Mouse (Mus musculus) monocyte, adult 2 months (primary cell): ENCODE results near the gene Ccdc134.
"Not testable (repeated sequence)": the region's sequence is repeated elsewhere in the genome, so short reads cannot be mapped to it uniquely, and the experiment has no call there.

Source experiments
- DNase-seq, 2 experiments: peaks; one replicate each; pipeline ENCODE4 v3.0.0; 2022; ENCODE audit warnings: low spot score in 2 of 2, low read depth in 1 of 2

The Ccdc134 gene

DNA sequence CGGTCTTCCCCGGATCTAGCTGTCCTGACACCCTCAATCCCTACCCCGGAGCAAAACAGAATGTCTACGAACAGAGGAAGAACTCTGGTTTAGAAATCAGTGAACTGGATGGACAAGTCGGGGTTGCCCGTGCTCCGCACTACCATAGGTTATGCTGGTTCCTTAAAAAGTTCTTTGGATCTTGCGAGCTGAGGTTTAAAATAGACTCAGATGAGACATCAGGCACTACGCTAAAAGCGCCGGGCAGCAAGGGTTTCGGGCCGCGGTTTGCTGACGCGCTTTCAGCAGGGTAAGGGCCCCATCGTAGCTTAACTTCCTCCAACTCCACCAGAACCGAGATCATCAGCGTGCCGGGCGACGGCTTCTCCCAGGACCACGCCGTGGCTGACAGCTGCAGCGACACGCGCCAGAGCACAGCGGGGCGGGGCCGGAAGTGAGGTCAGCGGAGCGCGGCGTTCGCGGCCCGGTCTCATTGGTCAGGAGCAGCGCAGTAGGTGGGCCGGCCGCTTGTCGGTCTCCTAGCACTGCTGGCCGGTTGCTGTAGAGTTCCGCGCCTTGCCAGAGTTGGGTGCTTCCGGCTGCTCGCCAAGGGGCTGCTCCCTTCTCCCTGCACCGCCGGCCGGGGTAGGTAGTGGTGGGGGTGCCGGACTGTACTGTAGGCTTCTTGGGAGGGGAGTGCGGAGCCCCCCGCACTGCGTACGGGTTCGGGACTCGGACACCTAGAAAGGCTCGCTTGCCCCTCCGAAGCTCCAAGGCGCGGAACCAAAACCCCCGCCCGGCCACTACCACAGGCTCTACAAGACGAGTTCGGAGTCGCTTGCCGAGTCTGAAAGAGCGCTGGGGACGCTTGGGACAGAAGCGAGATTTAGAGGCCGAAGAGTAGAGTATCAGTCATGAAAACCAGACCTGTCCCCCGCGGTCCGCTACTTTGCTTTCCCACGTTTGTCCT lies at the start of gene Ccdc134:
TSS of gene Ccdc134 (plus strand) at position 497 of the 949 bp plus-strand sequence.
- DNase-seq: peak; percentile 97 to 98

DNA sequence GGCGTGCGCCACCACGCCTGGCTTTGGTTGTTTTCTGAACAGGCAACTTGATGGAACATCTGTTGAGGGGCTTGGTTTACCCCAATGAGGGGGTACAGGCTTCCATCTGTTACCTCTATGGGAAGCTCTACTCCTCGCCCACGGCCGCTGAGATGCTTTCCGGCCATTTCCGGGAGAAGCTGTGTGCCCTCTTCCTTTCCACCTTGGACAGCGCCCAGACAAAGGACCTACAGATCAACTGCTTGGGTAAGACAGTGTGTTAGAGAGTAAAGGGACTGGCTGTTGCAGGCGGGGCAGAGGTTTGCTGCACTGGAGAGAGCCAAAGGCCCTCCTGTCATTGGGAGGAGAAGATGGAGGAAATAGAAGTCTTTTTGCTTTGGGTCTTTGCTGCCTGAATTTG lies 47.8 kb upstream of the Ccdc134 start:
- no peak for DNase-seq

DNA sequence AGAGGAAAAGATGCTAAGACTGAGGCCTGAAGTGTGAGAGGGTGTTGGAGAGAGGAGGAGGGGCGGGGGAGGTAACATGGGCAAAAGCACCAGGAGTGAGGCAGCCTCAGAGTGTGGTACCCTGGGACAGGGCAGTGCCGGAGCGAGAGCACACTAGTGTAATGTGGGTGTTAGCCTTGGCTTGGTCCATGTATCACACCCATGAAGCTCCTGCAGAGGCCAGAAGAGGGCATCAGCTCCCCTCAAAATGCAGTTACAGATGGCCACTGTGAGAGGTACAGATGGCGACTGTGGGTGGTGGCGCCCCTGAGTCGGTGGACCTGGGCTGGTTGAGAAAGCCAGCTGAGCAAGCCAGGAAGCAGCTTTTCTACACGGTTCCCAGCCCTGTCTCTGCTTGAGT lies 46.6 kb upstream of the Ccdc134 start:
- no peak for DNase-seq

DNA sequence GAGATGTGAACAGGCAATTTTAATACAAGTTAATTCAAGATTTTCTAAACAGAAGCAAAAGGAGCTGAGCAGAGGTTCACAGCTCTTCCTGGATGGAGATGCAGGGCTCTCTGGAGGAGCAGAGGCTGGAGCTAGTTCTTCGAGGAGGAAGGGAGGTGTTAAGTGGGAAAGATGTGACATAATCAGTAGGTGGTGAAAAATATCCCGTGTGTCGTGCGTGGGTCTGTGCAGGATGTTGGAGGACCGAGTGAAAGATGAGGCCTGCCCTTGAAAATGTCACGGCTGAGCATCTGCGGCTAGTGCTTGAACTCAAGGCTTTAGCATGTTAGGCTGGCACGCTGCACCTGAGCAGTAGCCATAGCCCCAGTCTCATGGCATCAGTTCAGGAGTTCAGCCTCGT lies 42.1 kb upstream of the Ccdc134 start:
- no peak for DNase-seq

DNA sequence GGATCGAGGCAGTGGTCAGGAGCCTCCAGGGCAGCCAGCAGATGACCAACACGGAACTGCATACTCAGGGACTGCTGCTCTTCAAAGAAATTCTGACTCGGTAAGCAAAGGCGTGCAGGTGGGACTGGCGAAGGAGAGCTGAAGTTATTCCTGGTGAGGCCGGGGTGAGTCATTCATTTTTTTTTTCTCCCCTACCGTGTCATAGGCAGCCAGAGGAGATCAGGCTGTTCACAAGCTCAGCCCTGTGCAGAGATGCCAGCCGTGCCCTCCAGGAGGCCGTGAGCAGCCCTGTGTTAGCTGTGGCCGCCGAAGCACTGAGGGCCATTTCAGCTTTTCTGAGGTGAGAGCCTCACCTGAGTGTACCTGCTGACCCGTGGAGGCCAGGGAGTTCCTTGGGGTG lies 41.6 kb upstream of the Ccdc134 start:
- DNase-seq: no peak

DNA sequence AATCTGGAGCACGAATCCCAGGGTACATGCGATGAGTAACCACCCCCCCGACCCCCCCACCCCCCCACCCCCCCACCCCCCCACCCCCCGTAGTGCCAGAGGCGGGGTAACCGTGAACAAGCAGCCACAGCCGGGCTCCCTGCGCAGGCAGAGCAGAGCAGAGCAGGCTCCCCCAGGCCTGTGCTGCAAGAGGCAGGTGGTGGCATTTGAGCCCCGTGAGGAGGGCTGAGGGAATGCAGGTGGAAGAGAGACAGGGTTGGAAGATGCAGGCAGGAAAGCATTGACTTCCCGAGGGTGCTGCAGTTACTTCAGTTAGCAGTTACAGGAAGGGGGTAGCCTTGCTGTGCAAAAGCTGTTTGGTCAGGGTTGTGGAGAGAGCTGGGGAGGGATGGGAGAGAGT lies 40.5 kb upstream of the Ccdc134 start:
- no peak for DNase-seq

DNA sequence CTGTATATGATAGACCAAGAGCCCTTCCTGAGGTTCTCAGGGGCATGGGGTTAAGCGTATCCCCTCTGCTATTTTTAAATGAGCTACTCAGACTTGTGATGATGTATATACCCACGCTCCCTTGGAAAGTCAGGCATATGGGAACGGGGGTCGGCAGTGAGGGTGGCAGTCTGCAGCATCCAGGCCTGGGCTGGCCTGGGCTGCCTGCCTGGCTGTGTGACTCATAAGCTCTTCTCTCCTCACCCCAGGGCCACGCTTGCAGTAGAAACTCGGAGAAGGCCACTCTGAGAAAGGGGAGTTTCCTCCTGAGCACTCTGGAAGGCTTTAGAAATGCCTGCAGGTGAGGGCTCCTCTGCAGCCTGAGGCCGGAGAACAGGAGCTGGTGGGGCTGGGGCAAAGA lies 36.7 kb upstream of the Ccdc134 start:
- DNase-seq: no peak

DNA sequence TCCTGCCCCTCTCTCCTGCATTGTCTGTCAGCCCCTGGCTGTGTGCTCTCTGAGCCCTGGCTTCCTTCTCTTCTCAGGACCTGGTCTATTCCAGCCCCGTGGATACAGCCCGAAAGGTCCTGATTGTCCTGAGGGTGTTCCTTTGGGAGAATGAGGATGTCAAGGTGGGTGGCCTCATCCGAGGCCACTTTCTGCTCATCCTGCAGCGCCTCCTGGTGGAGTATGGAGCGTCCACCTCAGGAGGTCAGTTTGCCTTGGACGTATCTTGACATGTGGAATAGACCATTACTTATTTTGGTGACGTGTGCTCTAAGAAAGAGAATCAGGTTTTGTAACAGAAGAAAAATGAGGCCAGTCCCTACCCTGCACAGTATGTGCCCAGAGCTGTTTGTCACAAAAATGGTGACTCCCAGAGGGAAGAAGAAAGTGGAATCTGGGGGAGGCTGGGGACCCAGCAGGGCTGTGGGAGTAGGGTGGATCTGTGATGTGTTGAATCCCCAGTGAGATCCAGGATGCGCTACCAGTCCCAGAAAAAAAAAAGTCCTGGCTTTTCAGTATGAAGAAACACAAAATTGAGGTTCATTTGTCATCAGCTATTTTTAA lies 20.7 kb upstream of the Ccdc134 start:
- DNase-seq: no peak

DNA sequence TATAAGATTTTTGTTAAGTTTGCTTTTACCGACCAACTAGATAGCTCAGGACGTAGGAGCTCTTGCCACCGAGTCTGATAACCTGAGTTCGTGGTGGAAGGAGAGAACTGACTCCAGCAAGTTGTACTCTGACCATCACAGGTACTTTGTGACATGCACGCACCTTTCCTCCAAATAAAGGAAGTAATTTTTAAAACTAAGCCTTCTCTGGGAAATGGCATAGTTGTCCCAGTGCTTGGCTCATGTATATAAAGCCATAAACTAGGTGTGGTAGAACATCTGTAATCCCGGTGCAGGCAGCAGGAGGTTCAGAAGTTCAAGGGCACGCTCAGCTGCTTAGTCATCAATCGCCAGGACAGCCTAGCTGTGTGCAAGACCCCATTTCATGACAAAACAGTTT lies 7.2 kb upstream of the Ccdc134 start:
- no peak for DNase-seq

DNA sequence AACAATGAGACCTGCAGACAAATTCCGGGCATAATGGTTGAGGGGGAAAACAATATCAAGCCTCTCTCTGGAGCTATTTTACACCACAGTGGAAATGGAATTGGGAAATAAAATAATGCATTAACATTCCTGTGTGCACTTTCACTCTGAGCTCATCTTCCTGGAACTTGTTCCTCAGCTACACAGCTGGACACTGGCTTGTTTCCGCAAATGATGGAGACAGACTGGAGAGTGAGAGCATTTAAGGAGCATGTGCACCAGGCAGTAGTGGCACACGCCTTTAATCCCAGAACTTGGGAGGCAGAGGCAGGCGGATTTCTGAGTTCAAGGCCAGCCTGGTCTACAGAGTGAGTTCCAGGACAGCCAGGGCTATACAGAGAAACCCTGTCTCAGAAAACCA lies 1.0 kb upstream of the Ccdc134 start:
- DNase-seq: not testable (repeated sequence)

DNA sequence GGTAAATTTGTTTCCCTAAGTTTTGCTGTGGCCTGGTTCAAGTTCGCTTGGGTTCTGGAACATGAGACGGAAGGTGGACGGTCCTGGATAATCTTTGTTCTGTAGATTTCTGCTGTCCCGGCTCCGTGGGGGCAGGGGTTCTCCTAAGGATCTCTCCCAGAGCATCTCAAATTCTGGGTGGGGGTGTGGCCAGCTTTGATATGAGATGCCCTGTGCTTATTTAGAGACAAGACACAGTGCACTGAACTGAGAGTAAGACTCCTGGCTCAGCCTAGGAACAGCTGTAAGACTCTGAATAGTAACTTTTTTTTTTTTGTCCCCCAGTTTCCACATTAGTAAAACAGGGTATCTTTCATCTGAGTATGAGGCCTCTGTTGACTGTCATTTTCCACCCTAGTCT lies 676 bp downstream of the Ccdc134 start:
- DNase-seq: no peak

DNA sequence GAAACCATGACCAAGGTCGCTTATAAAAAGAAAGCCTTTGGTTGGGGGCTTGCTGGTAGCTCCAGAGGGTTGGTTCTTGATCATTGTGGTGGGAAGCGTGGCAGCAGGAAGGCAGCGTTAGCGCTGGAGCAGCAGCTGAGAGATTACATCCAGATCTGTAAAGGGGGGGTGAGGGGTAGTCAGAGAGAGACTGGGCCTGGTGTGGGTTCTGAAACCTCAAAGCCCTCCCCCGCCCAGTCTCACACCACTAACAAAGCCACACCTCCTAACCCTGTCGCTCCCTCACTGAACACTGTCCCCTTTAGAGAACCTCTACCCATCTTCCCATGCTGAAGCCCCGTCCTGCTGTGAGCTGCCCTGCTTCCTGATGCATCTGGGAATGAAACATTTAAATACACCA lies 2.9 kb downstream of the Ccdc134 start:
- no peak for DNase-seq

DNA sequence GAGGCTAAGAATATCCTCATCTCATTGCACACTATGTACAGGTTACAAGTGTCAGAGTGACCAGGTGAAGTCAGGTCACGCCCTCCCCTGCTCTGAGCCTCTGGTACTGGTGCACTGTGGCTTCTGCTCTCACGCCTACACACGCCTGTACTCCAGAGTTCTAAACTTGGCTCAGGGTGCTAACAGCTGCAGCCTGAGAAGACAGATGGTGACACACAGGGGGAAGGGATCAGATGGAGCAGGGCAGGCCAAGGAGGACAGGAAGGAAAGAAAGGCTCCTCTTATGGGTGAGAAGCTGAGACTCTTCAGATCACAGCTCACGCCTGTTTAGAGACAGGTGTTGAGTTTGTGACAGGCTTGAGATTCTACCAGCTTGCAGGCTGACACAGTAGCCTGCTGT lies 7.7 kb downstream of the Ccdc134 start:
- no peak for DNase-seq

DNA sequence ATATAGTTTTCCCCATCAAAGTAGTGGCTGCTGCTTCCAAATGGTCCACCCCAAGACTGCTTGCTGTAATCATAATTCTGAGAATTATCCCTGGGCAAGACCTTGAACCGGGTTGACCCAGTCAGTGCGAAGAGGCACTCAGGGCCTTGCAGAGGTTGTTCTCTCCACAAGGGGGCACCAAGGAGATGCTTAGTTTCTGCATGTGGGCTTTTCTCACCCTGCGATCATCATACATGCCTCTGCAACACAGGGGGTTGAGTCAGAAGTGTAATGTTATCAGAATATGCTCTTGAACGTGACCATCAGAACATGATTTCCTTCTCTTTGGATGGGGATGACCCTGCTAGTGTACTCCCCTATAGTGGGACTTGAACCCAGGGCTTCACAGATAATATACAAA lies 10.8 kb downstream of the Ccdc134 start:
- peak in 1 of 2 experiments; percentile 44 for DNase-seq

DNA sequence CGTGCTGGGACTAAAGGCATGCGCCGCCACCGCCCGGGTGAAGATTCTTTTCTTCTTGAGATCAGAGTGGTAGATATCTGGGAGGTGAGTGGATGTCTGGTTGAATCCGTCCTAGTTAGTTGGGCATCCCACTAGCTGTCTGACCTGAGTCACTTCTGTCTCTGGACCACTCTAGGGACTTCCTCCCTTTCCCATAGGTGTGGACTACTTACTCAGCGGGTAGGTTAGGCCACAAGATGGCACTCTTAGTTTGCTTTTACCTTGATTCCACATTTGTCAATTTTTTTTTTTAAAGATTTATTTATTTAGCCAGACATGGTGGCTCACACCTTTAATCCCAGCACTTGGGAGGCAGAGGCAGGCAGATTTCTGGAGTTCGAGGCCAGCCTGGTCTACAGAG lies 11.5 kb downstream of the Ccdc134 start:
- no peak for DNase-seq

DNA sequence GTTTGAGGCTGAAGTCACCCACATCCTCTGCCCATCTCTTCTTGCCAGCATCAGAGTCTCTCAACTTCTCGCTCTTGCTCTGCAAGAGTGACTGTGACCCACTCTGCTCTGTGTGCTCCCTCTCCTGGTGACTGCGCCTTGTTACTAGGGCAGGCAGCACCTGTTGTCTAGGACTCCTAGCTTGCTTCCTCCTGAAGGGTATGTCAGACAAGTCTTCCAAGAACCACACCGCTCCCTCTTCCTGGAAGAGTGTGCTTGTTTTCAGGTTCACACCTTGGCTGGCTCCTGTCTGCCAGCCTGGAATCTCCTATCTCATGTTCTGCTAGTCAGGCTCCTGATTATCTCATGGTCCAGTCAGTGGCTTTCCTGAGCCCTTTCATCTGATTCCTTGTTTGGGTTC lies 12.6 kb downstream of the Ccdc134 start:
- DNase-seq: no peak

DNA sequence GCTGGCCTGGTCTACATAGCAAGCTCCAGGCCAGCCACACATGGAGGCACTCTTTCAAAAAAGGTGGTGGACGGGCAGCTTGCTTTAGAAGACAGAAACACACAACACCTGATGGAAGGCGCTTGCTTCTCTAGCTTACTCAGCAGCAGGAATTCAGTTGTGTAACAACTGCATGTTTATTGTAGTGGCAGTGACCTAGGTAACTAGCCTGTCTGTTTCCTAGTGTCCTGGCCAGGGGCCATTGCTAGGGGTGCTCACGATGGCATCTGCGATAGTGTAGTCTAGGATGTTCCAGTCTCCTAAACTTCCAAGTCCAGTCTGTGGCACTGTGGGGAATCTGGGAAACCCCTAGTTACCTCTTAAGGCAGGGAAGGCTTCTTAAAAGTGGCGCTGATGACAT lies 16.4 kb downstream of the Ccdc134 start:
- DNase-seq: no peak

DNA sequence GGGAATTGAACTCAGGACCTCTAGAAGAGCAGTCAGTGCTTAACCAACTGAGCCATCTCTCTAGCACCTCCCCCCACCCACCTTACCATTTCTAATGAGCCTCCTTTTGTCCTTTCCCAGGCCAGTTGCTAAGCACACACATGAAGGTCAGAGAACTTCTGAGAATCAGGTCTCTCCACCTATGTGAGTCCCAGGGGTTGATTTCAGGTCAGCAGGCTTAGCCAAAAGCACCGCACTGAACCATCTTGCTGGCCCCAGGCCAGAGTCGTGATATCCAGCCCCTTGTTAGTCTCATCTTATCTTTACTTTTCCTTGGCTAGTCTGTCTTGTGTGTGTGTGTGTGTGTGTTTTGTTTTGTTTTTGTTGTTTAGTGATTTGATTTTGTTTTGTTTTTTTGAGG lies 17.7 kb downstream of the Ccdc134 start:
- no peak for DNase-seq

DNA sequence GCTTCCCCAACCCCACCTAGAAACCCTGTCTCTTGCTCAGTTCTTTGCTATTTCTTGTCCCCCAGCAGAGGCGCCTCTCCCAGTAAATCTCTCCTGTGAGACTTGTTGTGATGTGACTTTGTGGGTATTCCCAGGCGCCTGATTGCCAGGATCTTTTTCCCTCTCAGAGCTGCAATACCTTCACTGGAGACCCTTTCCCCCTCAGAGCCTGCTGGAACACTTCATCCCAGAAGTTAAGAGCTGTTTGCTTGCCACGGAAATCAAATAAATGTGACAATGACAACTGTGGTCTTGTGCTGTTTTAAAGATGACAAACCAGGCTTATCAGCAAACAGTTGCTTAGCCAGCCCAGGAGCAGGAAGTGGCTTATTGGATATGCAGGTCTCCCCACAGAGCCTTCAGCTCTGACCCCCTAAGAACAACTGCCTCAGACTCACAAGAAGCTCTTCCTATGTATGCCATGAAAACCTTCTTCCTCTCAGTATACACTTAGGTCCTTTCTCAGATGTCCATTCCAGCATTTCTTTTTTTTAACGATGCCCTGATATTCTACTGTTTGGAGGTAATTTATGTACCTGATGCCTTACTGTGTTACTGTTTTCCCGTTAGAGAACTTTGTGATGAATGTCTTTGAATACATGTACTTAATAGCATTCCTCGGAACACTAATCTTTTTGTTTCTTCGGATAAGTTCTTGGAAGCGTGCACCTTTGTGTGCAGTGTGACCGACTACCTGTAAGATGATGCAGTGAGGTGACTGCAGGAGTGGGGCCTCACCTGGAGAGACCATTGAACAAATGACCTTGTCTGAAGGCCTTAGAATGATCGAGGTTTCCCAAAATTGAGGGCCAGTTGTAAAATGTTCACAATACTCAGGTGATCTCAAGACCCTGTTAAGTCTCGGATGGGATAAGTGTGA lies 18.4 kb downstream of the Ccdc134 start:
- DNase-seq: no peak

DNA sequence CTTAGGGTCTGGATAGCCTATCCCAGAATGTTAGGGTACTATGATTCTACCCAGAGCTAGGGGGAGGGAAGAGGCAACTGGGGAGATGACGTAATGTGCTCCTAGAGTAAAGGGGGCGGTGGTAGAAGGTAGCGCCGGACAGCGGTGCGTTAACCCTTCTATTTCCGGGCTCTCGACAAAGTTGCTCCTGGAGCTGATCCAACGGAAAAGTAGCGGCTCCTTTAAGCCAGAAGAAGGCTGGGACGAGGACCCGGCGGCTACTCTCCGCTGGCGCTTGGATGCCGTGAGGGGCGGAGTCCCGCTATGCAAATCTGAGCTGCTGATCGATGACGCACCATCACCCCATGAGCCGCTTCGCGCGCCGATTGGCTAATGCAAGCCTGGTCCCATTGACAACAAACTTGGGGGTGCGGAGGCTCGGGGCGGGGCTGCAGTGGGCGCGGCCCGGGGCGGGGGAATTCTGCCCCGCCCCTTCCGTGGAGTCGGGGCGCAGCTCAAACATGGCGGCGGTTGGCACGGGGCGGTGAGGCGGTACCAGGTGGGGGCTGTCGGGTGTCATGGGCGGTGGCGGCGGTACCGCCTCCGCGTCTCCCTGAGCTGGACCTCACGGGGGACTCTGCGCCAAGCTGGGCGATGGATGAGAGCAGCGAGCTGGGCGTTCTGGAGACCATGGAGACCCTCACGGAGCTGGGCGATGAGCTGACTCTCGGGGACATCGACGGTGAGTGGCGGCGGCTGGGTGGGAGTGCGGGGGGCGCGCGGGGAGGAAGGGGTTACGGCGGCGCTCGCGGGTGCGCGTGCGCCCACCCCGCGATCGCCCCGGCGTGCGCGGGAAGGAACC lies 19.3 kb downstream of the Ccdc134 start, which contains the start of gene Srebf2:
TSS of gene Srebf2 (plus strand) at position 412 of the 841 bp plus-strand sequence.
- DNase-seq: peak; percentile 96
